Mouse (Mus musculus): ENCODE results near the gene Mrpl1.

Gene Mrpl1

GRCm38 (mm10) chr5:96309566-96309965, 100.3 kb downstream of the Mrpl1 start:
- DNase-seq (ENCODE audit: low read depth, low spot score): no peak

GRCm38 (mm10) chr5:96311677-96312076, 102.4 kb downstream of the Mrpl1 start:
- no peak for DNase-seq (ENCODE audit: low read depth, low spot score)

Measured in mesoderm, embryonic 11.5 days (tissue).